Mouse (Mus musculus) stomach, postnatal 0 days (tissue): ENCODE results near the gene Col5a2.

Experiments used
- CTCF ChIP-seq: IDR thresholded peaks from 2 replicates; pipeline ENCODE4 v1.5.1; 2016; ENCODE audit warnings: antibody characterized with exemption, low read depth, mild to moderate bottlenecking, moderate library complexity
- EP300 ChIP-seq: optimal IDR thresholded peaks from 2 replicates; pipeline ENCODE3; 2016; ENCODE audit warnings: antibody characterized with exemption

DNA sequence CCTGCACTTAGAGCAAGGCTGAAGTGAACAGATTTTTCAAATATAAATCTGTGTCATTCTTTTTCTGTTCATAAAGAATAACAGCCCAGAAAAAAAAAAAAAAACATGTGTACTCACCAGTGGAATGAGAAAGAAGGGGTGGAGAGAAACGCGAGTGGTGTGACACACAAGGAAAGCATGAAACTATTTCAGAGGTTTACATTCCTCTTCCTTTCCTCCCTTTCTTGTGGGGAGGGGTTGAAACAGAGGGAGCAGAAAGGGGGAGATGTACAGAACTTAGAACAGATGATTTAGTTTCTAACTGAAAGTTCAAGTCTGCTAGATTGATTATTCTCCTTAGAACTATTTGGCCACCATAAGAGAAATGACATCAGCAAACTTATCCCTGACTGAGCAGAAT, 38.1 kb upstream of the Col5a2 start:
- TF ChIP-seq CTCF (no peak), EP300 (no peak)
